Mouse (Mus musculus) MEL (cell line): ENCODE data around the gene 3110040N11Rik. TPM values are rescaled to one million over a fixed set of nuclear protein-coding genes. Genes with fewer than 3 reads are reported as not detected.

ENCODE experiments used
- DNase-seq: peaks from one replicate; pipeline ENCODE4 v3.0.0; 2011; ENCODE audit warnings: low read depth, low spot score
- H3K27ac ChIP-seq: 2 replicates; pipeline ENCODE4 v1.5.1; 2012; ENCODE audit warnings: low read depth, mild to moderate bottlenecking, control low read depth, low read length, moderate library complexity; ENCODE audit not compliant: control insufficient read depth
- H3K27me3 ChIP-seq, 2 experiments: fragments of 150-350 bp in 1 of 2; sonication (generic) in 1 of 2; 2 replicates each; pipeline ENCODE4 v1.6.1; 2012; ENCODE audit warnings: low read length in 2 of 2, mild to moderate bottlenecking in 2 of 2, improper control_type of control experiment in 1 of 2, moderate library complexity in 1 of 2; ENCODE audit not compliant: insufficient read depth in 2 of 2, control insufficient read depth in 1 of 2
- H3K36me3 ChIP-seq, 2 experiments: 2 replicates each; pipeline ENCODE4 v1.6.1; 2012 to 2014; ENCODE audit warnings: low read length in 2 of 2, improper control_type of control experiment in 1 of 2, inconsistent platforms in 1 of 2, mild to moderate bottlenecking in 1 of 2; ENCODE audit not compliant: insufficient read depth in 2 of 2, control insufficient read depth in 1 of 2
- H3K4me1 ChIP-seq, 2 experiments: fragments of 150-350 bp in 1 of 2; sonication (generic) in 1 of 2; 2 replicates each; pipeline ENCODE4 v1.6.1; 2012; ENCODE audit warnings: low read length in 2 of 2, improper control_type of control experiment in 1 of 2, mild to moderate bottlenecking in 1 of 2; ENCODE audit not compliant: insufficient read depth in 2 of 2, control insufficient read depth in 1 of 2
- H3K4me3 ChIP-seq, 2 experiments: fragments of 150-350 bp in 1 of 2; sonication (generic) in 1 of 2; 2 replicates each; pipeline ENCODE4 v1.5.1; 2012; ENCODE audit warnings: low read depth in 2 of 2, low read length in 2 of 2, mild to moderate bottlenecking in 2 of 2, moderate library complexity in 2 of 2, control low read depth in 1 of 2, improper control_type of control experiment in 1 of 2; ENCODE audit not compliant: control insufficient read depth in 1 of 2, insufficient read depth in 1 of 2
- H3K79me2 ChIP-seq: 2 replicates; pipeline ENCODE4 v1.6.1; 2012; ENCODE audit warnings: mild to moderate bottlenecking, low read length, moderate library complexity; ENCODE audit not compliant: control insufficient read depth, poor library complexity, insufficient read depth
- H3K9ac ChIP-seq: 2 replicates; pipeline ENCODE4 v1.6.1; 2012; ENCODE audit warnings: low read depth, mild to moderate bottlenecking, control low read depth, low read length, moderate library complexity; ENCODE audit not compliant: control insufficient read depth, poor library complexity, severe bottlenecking
- H3K9me3 ChIP-seq: fragments of 150-350 bp; sonication (generic); replicated peaks from 2 replicates; pipeline ENCODE4 v1.6.1; 2012; ENCODE audit warnings: mild to moderate bottlenecking, low read length, improper control_type of control experiment, moderate library complexity; ENCODE audit not compliant: insufficient read depth
- ELF1 ChIP-seq: IDR thresholded peaks from 2 replicates; pipeline ENCODE4 v1.6.1; 2014; ENCODE audit warnings: low read depth, mild to moderate bottlenecking, inconsistent platforms, low read length, improper control_type of control experiment, moderate library complexity
- EP300 ChIP-seq, 2 experiments: IDR thresholded peaks; 2 replicates each; pipeline ENCODE4 v1.6.1; 2011; ENCODE audit warnings: improper control_type of control experiment in 2 of 2, low read length in 2 of 2, low read depth in 1 of 2, mild to moderate bottlenecking in 1 of 2
- GABPA ChIP-seq: IDR thresholded peaks from 2 replicates; pipeline ENCODE4 v1.6.1; 2012; ENCODE audit warnings: low read depth, mild to moderate bottlenecking, inconsistent platforms, low read length, improper control_type of control experiment, moderate library complexity
- MXI1 ChIP-seq: IDR thresholded peaks from 2 replicates; pipeline ENCODE4 v1.6.1; 2011; ENCODE audit warnings: mild to moderate bottlenecking, low read depth, low read length, improper control_type of control experiment
- MYC ChIP-seq: IDR thresholded peaks from 2 replicates; pipeline ENCODE4 v1.6.1; 2011; ENCODE audit warnings: low read depth, mild to moderate bottlenecking, low read length, improper control_type of control experiment, moderate library complexity
- NELFE ChIP-seq: IDR thresholded peaks from 2 replicates; pipeline ENCODE4 v1.6.1; 2011; ENCODE audit warnings: low read depth, low read length, improper control_type of control experiment
- POLR2A ChIP-seq, 2 experiments: IDR thresholded peaks; 2 replicates each; pipeline ENCODE4 v1.6.1; 2011 to 2012; ENCODE audit warnings: low read length in 2 of 2, mild to moderate bottlenecking in 2 of 2, control low read depth in 1 of 2, improper control_type of control experiment in 1 of 2, low read depth in 1 of 2, moderate library complexity in 1 of 2; ENCODE audit not compliant: control insufficient read depth in 1 of 2, insufficient read depth in 1 of 2, poor library complexity in 1 of 2
- RAD21 ChIP-seq: IDR thresholded peaks from 2 replicates; pipeline ENCODE4 v1.6.1; 2011; ENCODE audit warnings: mild to moderate bottlenecking, low read depth, low read length, improper control_type of control experiment
- RCOR1 ChIP-seq: IDR thresholded peaks from 2 replicates; pipeline ENCODE4 v1.6.1; 2012; ENCODE audit warnings: low read depth, mild to moderate bottlenecking, inconsistent platforms, low read length, improper control_type of control experiment
- SIN3A ChIP-seq: IDR thresholded peaks from 2 replicates; pipeline ENCODE4 v1.6.1; 2012; ENCODE audit warnings: low read length, improper control_type of control experiment, inconsistent platforms
- TBP ChIP-seq: IDR thresholded peaks from 2 replicates; pipeline ENCODE4 v1.8.0; 2011; ENCODE audit warnings: low read depth, low read length, improper control_type of control experiment
- UBTF ChIP-seq: IDR thresholded peaks from 2 replicates; pipeline ENCODE4 v1.6.1; 2012; ENCODE audit warnings: low read depth, mild to moderate bottlenecking, inconsistent platforms, low read length, improper control_type of control experiment, moderate library complexity, borderline replicate concordance; ENCODE audit not compliant: insufficient read depth
- ZNF384 ChIP-seq: IDR thresholded peaks from 2 replicates; pipeline ENCODE4 v1.6.1; 2012; ENCODE audit warnings: low read depth, mild to moderate bottlenecking, inconsistent platforms, low read length, improper control_type of control experiment
- polyA plus RNA-seq, 2 experiments: library from polyadenylated mRNA; stranded (reverse) in 1 of 2; unstranded in 1 of 2; fragments of >175 nt in 1 of 2; fragments of >200 nt in 1 of 2; gene quantifications; 2 replicates each; pipeline versions ENCODE4 v1.2.1 to v1.2.4; 2012; ENCODE audit warnings: low replicate concordance in 2 of 2, low read depth in 1 of 2; ENCODE audit not compliant: insufficient read length in 2 of 2, insufficient read depth in 1 of 2, missing spikeins in 1 of 2
- total RNA-seq: library from RNA; depleted of rRNA; stranded (reverse); fragments of 300-350 nt; gene quantifications from 2 replicates; pipeline ENCODE4 v1.2.3, GENCODE M21; 2012

3110040N11Rik gene
- total and polyA plus RNA-seq, 3 experiments = 35.7 to 61.7 TPM; not detected in 1

DNA sequence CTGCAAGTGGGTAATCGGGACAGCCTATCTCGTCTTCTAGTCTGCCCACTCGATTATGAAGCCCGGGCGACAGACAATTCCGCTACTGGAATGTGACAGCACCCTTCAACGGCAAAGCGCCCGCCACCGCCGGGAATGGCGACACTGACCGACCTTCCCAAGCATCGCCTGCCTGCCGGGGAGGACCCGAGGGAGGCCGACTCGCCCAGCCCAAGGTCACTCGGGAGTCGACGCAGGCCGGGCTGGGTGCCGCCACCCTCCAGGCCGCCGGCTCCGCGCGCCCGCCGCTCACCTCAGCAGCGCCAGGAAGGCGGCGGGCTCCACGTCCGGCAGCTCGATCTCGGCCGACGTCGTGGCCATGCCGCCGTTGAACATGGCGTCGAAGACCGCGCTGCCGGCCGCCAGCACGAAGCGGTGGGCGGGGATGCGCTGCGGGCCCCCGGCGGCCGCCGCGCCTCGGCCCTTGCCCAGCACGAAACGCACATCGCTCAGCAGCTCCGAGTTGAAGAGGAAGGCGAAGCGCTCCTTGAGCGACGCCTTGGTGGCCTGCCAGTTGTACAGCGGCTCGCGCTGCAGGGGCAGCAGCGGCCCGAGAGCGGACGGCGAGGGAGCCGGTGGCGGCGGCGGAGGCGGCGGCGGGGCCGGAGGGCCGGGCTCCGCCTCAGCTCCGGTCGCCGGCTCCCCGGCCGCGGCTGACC, 39.6 kb upstream of the 3110040N11Rik start:
- Histone ChIP-seq H3K4me1 (peaks cover 0 to 18% of the 10 kb centered on the region in 2 experiments), H3K79me2 (peaks cover 42% of the 10 kb centered on the region), H3K4me3 (peak overlapping the region; percentile 85 to 94), H3K27me3 (no peaks in the 10 kb centered on the region; a peak in 1 of 4 replicates), H3K9me3 (no peaks in the 10 kb centered on the region), H3K9ac (peak overlapping the region; percentile 94), H3K36me3 (peaks cover 0 to 17% of the 10 kb centered on the region in 2 experiments; a peak in 2 of 4 replicates), H3K27ac (peak overlapping the region; percentile 44)
- TF ChIP-seq GABPA (no peak), MXI1 (0 out of 2 replicates have a peak, but pooled peaks have one; percentile 52), RCOR1 (no peak), POLR2A (IDR thresholded peaks at IDR 0.05; ENCODE audit: control insufficient read depth in 1 of 2, insufficient read depth in 1 of 2, low read depth in 1 of 2, low read length in 2 of 2, poor library complexity in 1 of 2) (0 out of 4 replicates have a peak, but pooled peaks of 1 of the 2 experiments have one; percentile 32)
- peak; percentile 48 for DNase-seq

DNA sequence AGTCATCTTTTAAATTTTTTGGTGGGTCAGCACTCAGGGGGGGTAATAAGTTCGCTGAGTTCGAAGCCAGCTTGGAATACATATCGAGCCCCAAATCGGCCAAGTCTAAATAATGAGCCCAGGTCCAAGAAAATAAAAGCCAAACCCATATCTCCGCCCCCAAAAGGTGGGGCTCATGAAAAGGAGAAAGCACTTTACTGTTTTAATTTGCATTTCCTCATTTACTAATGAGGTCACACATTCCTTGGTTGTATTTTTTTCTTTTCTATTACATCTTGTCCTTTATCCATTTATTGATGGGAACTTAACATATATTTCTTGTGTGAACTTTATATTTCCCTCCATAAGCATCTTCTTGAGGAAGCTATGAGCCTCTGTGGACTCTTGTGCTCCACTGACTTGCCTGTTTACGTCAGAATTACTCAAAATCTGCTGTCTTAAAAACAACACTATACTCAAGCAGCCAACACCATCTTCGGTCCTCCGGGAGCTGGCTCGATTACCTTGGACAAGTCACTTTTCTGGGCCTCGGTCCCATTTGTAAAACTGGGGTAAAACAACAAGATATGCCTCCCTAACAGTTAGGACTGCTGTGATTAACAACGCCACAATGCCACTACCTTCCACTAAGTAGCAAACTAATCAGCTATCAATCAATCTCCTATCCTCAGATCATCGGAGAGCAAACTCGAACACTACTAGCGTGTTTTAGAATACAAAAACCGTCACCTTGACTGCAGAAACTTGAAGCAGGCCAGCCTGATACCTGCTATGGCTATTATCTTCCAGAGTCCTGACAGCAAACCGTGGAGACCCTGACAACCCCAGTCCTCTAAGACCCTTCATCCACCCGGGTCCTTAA, 38.8 kb upstream of the 3110040N11Rik start:
- peak overlapping the region; percentile 44 for H3K27ac ChIP-seq
- H3K36me3 ChIP-seq = peaks cover under 1 to 17% of the 10 kb centered on the region in 2 experiments; a peak in 2 of 4 replicates
- no peaks in the 10 kb centered on the region; a peak in 1 of 4 replicates for H3K27me3 ChIP-seq
- TF ChIP-seq MXI1 = peak; percentile 10; the same call in 1 of the 2 replicates
- peak; percentile 63; the same call in 1 of the 2 replicates for TF ChIP-seq SIN3A
- TF ChIP-seq RAD21 = no peak
- TF ChIP-seq MYC = 0 out of 2 replicates have a peak, but pooled peaks have one; percentile 6
- no peak; the same call in 1 of the 2 replicates for TF ChIP-seq NELFE
- TF ChIP-seq EP300 (IDR thresholded peaks at IDR 0.05; ENCODE audit: low read depth in 1 of 2, low read length in 2 of 2) = peak in 1 of 2 experiments; percentile 8; a peak in 1 of 4 replicates
- no peak for TF ChIP-seq UBTF
- TF ChIP-seq TBP = 0 out of 2 replicates have a peak, but pooled peaks have one; percentile 17
- peak; percentile 27; the same call in 1 of the 2 replicates for TF ChIP-seq ZNF384
- TF ChIP-seq ELF1 = 0 out of 2 replicates have a peak, but pooled peaks have one; percentile 34
- peak overlapping the region; percentile 85 to 94 for H3K4me3 ChIP-seq
- H3K9me3 ChIP-seq = no peaks in the 10 kb centered on the region
- DNase-seq = peak; percentile 77
- peaks cover 47% of the 10 kb centered on the region for H3K79me2 ChIP-seq
- peaks cover 0 to 18% of the 10 kb centered on the region in 2 experiments for H3K4me1 ChIP-seq
- H3K9ac ChIP-seq = peak overlapping the region; percentile 94
